In genomic region chr1:191036554-191037334, GRCm38 (mm10) we compare ENCODE assay signal across 28 mouse cellular contexts. TPM values are rescaled to one million over a fixed set of nuclear protein-coding genes. Genes with fewer than 3 reads are reported as not detected.
"Had no signal": no experiment of that assay in that cellular context is flagged by ENCODE, and none has a peak within 500 bp of the region (broad histone marks: within the 10 kb centered on the region; RNA-seq: fewer than 3 reads in every experiment).

Gene Spata45 (plus strand): TSS chr1:191036639.

- H3K27me3 ChIP-seq: kidney, embryonic 15.5 days; stomach, embryonic 15.5 days had no signal

- H3K4me3 ChIP-seq: kidney, embryonic 15.5 days; layer of hippocampus, adult 2 months; liver, embryonic 15.5 days; stomach, embryonic 15.5 days had no signal

- H3K9me3 ChIP-seq: kidney, embryonic 15.5 days; liver, embryonic 15.5 days; stomach, embryonic 15.5 days had no signal

- ATAC-seq: inflammation-experienced regulatory T-cells, adult 6 months had no signal

- H3K9ac ChIP-seq: kidney, embryonic 15.5 days; liver, embryonic 15.5 days; stomach, embryonic 15.5 days had no signal

- H3K4me1 ChIP-seq: kidney, embryonic 15.5 days; liver, embryonic 15.5 days; stomach, embryonic 15.5 days had no signal

- H3K4me2 ChIP-seq: kidney, embryonic 15.5 days; liver, embryonic 11.5 days; liver, embryonic 15.5 days; midbrain, embryonic 11.5 days; stomach, embryonic 15.5 days had no signal

- DNase-seq: kidney, adult 18-20 months; layer of hippocampus, adult 9-11 months; lung, adult 18-20 months; lung, postnatal 14 days; lung, postnatal 4 days; midbrain, embryonic 14.5 days; spleen, adult 18-20 months; thymus, adult 2 months; thymus, postnatal 14 days had no signal

- H3K27ac ChIP-seq: kidney, embryonic 15.5 days; layer of hippocampus, adult 2 months; liver, embryonic 15.5 days; stomach, embryonic 15.5 days had no signal

- H3K36me3 ChIP-seq: kidney, embryonic 15.5 days; liver, embryonic 15.5 days; stomach, embryonic 15.5 days had no signal

RNA-seq across cellular contexts. Expression of gene Spata45, which starts in this region (rescaled TPM):
- total RNA-seq: layer of hippocampus, adult 2 months; layer of hippocampus, postnatal 25 days; left cerebral cortex, adult 18-20 months; left cerebral cortex, postnatal 36 days; megakaryocyte progenitor cell, adult 5-6 weeks; megakaryocyte-erythroid progenitor cell, adult 5-6 weeks; midbrain, postnatal 0 days had no signal
- polyA plus RNA-seq: kidney, embryonic 15.5 days; large intestine, adult 2 months; limb, embryonic 11.5 days; limb, embryonic 14.5 days; liver, embryonic 11.5 days; liver, embryonic 15.5 days; lung, embryonic 16.5 days; midbrain, embryonic 11.5 days; midbrain, embryonic 14.5 days; midbrain, postnatal 0 days; neural tube, embryonic 11.5 days; neural tube, embryonic 14.5 days; stomach, embryonic 15.5 days; thymus, adult 2 months had no signal
